Mouse (Mus musculus) adrenal gland, postnatal 36 days (tissue): Measurements from ENCODE around the gene Prkar2b. TPM values are rescaled to one million over a fixed set of nuclear protein-coding genes. Genes with fewer than 3 reads are reported as not detected.

ENCODE experiments used
- DNase-seq, 2 experiments: peaks; one replicate each; pipeline ENCODE4 v3.0.0; 2021; ENCODE audit warnings: mixed read lengths in 1 of 2
- total RNA-seq, 2 experiments: library from RNA; stranded (reverse); gene quantifications; 2 replicates each; pipeline ENCODE4 v1.2.3; 2021

The Prkar2b gene
- total RNA-seq, 2 experiments from 2014 or later = 417 to 626 TPM

- DNase-seq = peak in 1 of 2 experiments; percentile 28
These were observed 93.6 kb downstream of the Prkar2b start for GRCm38 (mm10) chr12:31967536-31967935.

- no peak for DNase-seq
These were observed 94.7 kb downstream of the Prkar2b start for GRCm38 (mm10) chr12:31966405-31966804.

DNA sequence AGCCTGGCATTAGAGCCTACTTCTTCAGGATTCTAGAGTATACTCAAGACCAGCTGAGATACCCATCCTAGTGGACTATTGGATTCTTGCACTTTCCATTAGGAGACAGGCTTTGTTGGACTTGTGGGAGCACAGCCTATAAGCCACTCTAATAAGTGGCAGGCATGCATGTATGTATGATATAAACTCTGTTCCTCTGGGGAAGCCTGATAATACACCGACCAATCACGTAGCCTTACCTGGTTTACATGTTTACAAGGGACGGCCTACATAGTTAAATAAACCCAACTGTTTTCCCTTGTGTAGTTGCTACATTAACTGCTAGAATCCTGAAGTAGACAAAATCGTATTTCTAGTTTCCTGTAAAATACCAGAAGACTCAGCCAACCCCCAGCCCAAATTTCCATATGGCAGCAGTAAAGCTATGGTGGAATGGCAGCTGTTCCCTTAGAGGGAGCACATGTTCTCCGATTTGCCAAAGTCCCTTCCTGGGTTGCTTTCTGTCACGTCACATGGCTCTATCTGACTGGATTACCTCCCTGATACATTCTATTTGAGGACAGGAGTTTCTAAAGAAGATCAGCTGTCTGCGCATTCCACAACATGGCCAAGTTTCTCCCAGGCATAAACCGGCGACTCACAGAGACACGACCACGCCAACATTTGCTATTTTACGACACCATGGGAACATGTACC lies 95.4 kb downstream of the Prkar2b start:
- DNase-seq = no peak

DNA sequence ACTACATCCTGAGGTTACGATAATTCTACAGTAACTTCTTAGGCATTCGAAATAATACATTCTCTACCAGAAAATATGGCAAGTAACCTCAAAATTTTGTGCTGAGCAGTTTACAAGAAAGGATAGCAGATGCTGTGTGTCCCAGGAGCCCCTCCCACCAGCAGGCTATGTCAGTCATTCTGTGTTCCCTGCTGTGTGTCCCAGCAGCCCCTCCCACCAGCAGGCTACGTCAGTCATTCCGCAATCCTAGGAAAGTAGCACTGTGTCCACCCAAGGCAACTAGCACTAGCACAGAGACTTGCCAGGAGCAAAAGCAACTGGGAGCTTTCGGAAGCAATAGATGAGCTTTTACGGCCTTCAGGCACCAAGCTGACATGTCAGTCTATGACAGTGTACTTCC lies 97.0 kb downstream of the Prkar2b start:
- no peak for DNase-seq

DNA sequence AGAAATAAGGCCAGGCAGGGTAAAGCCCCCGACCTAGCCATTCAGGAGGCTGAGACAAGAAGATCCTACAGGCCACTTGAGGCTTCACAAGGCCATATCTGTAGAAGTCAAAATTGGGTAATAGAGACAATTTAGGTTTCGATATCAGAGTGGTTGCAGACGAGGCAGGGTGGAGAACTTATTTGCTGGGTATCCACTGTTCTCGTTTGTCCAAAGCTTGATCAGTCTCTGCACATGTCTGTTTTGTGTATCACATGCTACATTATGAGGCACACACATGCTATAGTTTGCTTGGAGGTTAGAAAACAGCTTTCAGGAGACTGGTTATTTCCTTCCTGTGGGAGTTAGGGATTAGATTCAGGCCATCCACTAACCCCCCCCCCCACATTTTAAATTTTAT lies 105.3 kb downstream of the Prkar2b start:
- no peak for DNase-seq

GRCm38 (mm10) chr12:31950659-31951031 lies 110.5 kb downstream of the Prkar2b start:
- peak in 1 of 2 experiments; percentile 83 for DNase-seq

- peak; percentile 97 to 98 for DNase-seq
These were observed 111.1 kb downstream of the Prkar2b start, which contains the start of gene Hbp1 for GRCm38 (mm10) chr12:31949759-31950658. Hbp1 (minus strand) TSS chr12:31950535.

DNA sequence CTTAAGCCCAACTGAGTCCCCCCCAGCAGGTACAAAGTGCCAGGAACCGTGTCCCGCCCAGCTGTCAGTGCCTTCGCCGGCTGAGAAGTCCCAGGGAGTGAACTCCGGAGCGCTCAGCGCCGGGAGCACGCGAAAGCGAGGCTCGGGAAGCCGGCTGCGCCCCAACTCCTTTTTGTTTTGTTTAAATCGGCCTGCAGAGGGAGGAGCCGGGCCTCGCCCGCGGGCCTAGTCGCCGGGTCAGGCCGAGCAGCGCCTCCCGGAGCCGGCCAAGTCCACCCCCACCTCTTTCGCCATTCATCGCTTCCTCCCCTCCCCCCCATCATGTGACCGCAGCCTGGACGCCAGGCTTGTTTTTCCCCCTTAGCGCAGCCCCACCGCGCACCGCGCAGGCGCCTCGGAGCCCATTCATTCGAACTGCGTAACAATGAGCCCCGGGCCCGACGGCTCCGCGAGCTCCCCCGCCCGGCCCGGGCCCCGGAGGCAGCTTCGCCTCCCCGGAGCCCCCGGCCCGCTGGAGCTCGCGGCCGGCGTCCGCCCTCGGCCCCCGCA lies 111.8 kb downstream of the Prkar2b start:
- DNase-seq = peak; percentile 96 to 97

GRCm38 (mm10) chr12:31948101-31949000 lies 112.7 kb downstream of the Prkar2b start:
- DNase-seq = no peak

GRCm38 (mm10) chr12:31947476-31947875 lies 113.6 kb downstream of the Prkar2b start:
- DNase-seq = peak in 1 of 2 experiments; percentile 29

DNA sequence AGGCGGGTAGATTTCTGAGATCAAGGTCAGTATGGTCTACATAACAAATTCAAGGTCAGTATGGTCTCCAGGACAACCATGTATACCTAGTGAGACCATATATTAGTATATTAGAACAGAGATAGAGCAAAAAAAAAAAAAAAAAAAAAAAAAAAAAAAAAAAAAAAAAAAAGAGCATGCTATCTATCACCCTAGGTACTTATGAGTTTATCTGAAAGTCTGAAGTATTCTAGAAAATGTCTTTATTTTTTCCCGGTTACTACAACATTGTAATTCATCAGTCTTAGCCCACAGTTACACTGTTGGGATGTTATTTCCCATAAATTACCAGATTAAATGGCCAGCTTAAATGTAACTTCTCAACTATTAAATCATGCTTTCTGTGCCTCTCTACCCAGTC lies 116.7 kb downstream of the Prkar2b start:
- no peak for DNase-seq

DNA sequence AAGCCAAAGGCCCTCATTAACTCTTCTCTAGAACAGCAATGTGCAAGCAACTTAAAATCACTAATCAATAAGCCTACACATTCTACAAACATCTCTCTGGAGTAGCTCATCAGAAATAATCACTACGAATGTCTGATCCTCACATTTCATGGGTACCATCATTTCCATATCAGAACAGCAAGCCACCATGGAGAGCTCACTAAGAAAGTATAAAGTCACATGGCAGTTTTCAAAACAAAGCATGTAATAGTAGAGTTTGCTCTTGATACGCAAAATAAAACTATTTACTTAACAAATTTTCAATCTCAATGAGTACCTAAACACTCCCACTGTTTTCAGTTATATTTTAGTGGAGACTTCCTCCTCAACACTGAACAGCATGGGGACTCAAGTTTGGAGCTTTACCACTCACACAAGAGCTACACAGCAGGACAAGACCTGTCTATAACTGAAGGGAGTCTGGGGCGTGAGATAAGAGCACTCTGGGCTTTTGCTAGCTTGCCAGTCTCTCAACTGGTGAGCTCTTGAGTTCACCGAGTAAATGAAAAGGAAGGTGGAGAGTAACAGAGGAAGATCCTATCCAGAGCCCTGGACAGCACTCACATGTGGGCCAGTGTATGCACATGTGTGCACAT lies 118.0 kb downstream of the Prkar2b start:
- no peak for DNase-seq

DNA sequence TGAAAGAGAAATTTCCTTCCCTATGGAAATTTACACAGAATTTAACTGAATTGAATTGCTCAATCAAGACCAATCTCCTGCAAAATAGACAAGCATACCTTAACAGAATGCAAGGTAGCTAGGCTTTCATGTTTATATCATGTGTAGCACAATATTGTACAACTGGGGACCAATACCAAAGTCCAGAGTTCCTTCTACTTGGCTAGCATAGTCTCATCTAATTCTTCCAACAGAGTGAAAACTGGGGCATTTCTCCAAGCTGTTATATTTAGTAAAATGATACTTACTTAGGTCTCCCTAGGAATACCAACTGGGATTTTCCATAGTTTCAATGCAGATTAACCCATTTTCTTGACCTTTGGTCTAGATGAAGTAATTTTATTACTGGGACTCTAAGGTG lies 122.1 kb downstream of the Prkar2b start:
- DNase-seq = no peak

- DNase-seq = no peak
These were observed 122.6 kb downstream of the Prkar2b start for GRCm38 (mm10) chr12:31938391-31938997.

DNA sequence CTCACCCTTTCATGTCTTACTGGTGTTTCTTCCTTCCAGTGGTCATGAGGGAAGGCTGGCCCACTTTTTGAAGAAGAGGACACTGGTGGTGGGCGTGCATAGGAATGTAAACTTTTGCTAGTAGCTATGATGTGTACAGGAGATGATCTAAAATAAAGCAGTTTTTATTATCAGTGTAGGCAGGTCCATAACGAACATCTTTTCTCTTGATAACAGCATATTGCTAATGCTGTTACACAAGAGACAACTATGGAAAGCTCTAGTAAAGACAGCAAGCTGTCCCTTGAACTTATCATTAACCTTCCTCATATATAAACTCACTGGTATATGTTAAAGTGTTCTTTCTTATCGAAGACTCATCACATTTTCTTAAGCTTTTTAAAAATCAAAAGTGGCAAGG lies 123.5 kb downstream of the Prkar2b start:
- DNase-seq = no peak

DNA sequence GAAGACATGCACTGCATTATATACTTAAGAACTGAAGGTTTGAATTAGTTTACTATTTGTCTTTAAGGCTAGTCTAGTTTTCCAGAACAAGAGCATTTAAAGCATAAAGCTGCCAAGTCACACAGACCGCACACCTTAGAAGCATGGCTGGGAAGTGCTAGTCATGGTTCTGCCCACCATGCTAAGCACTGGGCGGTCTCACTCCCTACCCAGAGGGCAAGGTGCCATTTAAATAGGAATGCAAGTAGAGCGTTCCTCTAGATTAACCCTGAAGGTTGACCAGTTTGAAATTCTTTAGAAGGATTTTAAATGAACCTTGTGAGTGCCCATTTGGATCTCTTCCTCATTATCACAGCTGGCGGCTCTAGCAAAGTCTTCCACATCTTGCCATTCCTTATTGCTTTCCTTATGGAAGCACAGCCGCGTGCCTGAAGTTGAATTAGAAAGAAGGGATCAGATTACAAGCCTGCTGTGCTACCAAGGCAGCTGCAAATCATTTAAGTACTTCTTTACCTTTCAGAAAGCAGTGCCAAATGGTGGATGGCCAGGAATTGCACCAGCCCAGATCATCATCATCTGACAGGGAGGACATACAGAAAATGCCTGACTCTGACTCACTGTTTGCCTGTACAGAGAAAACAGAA lies 124.3 kb downstream of the Prkar2b start:
- no peak for DNase-seq

- DNase-seq = no peak
These were observed 129.3 kb downstream of the Prkar2b start for GRCm38 (mm10) chr12:31931818-31932217.

DNA sequence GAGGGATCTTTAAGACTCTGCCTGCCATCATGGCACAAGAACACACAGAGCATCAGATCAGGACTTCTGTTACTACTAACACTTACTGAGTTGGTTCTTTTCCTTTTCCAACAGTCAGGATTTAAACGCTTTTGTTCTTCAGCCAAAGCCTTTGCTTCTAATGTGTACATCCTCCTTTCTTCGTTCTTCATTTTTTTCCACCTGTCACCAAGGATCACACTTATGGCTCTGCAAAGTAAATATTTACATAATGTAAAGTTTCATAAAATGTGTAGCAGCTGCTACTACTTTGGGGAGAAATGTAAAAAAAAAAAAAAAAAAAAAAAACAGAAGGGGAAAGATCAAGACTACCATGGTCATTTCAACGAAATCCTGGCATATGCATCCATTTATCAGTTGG lies 132.6 kb downstream of the Prkar2b start:
- no peak for DNase-seq

GRCm38 (mm10) chr12:31926661-31927061 lies 134.4 kb downstream of the Prkar2b start:
- peak; percentile 73 to 76 for DNase-seq

DNA sequence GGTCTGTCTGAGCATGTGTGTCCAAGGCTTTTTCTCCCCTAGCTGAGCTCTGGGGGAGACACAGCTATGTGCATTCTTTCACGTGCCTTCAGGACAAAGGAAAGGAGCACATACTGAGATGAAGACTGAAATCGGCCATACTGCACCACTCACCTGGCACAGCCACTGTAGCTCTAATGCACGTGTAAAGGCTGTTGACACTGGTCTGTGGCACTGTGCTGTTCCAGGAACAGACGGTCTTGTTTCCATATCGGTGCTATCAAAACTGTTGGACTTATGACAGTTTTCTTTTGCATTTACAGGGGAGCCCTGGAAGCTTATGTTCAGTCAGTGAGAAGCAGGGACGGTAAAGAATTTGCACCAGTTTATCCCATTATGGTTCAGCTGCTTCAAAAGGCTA lies 135.8 kb downstream of the Prkar2b start:
- no peak for DNase-seq
